Mouse (Mus musculus) brain, embryonic 14.5 days (tissue): ENCODE results near the gene Prpf39.

Experiments
- CTCF ChIP-seq: fragments of 200-500 bp; IDR thresholded peaks from 2 replicates; pipeline ENCODE4 v1.5.1; 2012; ENCODE audit warnings: inconsistent platforms, mild to moderate bottlenecking, moderate library complexity, borderline replicate concordance; ENCODE audit not compliant: insufficient read depth, insufficient read length; ENCODE audit errors: extremely low read depth
- POLR2A ChIP-seq: fragments of 200-500 bp; IDR thresholded peaks from 2 replicates; pipeline ENCODE4 v1.6.1; 2012; ENCODE audit warnings: mild to moderate bottlenecking, inconsistent platforms, borderline replicate concordance; ENCODE audit not compliant: poor library complexity, insufficient read depth, insufficient read length, severe bottlenecking; ENCODE audit errors: extremely low read depth

GRCm38 (mm10) chr12:65037546-65037937, 1.4 kb downstream of the Prpf39 start:
- no peak for TF ChIP-seq CTCF
- no peak for TF ChIP-seq POLR2A
